9 mouse cellular contexts compared by ENCODE assay signal in the genomic region with DNA sequence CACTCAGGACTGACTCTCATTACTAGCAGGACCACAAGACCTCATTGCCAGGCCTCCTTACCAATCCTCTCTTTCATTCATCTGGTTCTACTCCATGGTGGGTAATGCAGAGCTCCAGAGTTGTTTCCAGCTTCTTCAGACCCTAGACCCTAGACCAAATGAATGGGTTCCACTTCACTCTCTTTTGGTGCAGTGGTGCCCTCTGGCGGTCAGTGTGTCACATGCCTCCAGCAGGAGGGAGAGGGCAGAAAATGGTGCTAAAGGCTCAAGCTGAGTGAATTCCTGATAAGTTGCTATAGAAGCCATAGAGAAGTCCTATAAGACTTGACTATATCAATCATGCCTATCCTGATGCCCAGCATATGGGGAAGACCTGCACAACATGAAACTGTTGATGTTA. TPM values are rescaled to one million over a fixed set of nuclear protein-coding genes. Genes with fewer than 3 reads are reported as not detected.
DNase-seq lines count a peak whose midpoint lies in the region; ATAC-seq and TF ChIP-seq lines count a peak whose summit lies in the region.
"Had no signal": no experiment of that assay in that cellular context is flagged by ENCODE, and none has a peak within 500 bp of the region (broad histone marks: within the 10 kb centered on the region; RNA-seq: fewer than 3 reads in every experiment).

No protein-coding gene starts in this region.

- H3K4me1 ChIP-seq in forebrain, postnatal 0 days (ENCODE audit: insufficient read depth) = no peaks in the 10 kb centered on the region
- no peaks in the 10 kb centered on the region for H3K4me1 ChIP-seq in forebrain, embryonic 12.5 days
- H3K4me1 ChIP-seq in midbrain, embryonic 10.5 days = no peaks in the 10 kb centered on the region
- no peaks in the 10 kb centered on the region for H3K4me1 ChIP-seq in midbrain, embryonic 13.5 days (replicated peaks)
- H3K4me1 ChIP-seq in hindbrain, postnatal 0 days (ENCODE audit: insufficient read depth, low read length) = no peaks in the 10 kb centered on the region

- ATAC-seq in forebrain, postnatal 0 days = no peak
- no peak for ATAC-seq in forebrain, embryonic 12.5 days (ENCODE audit: low FRiP score)
- ATAC-seq in midbrain, embryonic 13.5 days = no peak
- ATAC-seq in hindbrain, postnatal 0 days = no peak

- no peak overlapping the region for H3K9ac ChIP-seq in forebrain, postnatal 0 days
- no peak overlapping the region for H3K9ac ChIP-seq in forebrain, embryonic 12.5 days
- H3K9ac ChIP-seq in midbrain, embryonic 13.5 days (replicated peaks) = no peak overlapping the region
- no peak overlapping the region for H3K9ac ChIP-seq in hindbrain, postnatal 0 days (replicated peaks; ENCODE audit: low read length)

- no peaks in the 10 kb centered on the region for H3K36me3 ChIP-seq in forebrain, postnatal 0 days (ENCODE audit: insufficient read depth)
- H3K36me3 ChIP-seq in forebrain, embryonic 12.5 days (replicated peaks) = no peaks in the 10 kb centered on the region
- no peaks in the 10 kb centered on the region for H3K36me3 ChIP-seq in midbrain, embryonic 10.5 days
- H3K36me3 ChIP-seq in midbrain, embryonic 13.5 days = no peaks in the 10 kb centered on the region
- no peaks in the 10 kb centered on the region for H3K36me3 ChIP-seq in hindbrain, postnatal 0 days (ENCODE audit: insufficient read depth, low read length)

- H3K27ac ChIP-seq in forebrain, postnatal 0 days (ENCODE audit: low read depth, low read length) = no peak overlapping the region
- no peak overlapping the region for H3K27ac ChIP-seq in forebrain, embryonic 12.5 days
- no peak overlapping the region for H3K27ac ChIP-seq in midbrain, embryonic 10.5 days (replicated peaks)
- no peak overlapping the region for H3K27ac ChIP-seq in midbrain, embryonic 13.5 days
- no peak overlapping the region for H3K27ac ChIP-seq in hindbrain, postnatal 0 days

- no peak overlapping the region for H3K4me2 ChIP-seq in forebrain, postnatal 0 days (ENCODE audit: low read depth)
- H3K4me2 ChIP-seq in forebrain, embryonic 12.5 days = no peak overlapping the region
- H3K4me2 ChIP-seq in midbrain, embryonic 13.5 days (replicated peaks) = no peak overlapping the region
- no peak overlapping the region for H3K4me2 ChIP-seq in hindbrain, postnatal 0 days (ENCODE audit: low read depth, low read length)

- no peaks in the 10 kb centered on the region for H3K9me3 ChIP-seq in forebrain, postnatal 0 days (ENCODE audit: low read length)
- H3K9me3 ChIP-seq in forebrain, embryonic 12.5 days = no peaks in the 10 kb centered on the region
- H3K9me3 ChIP-seq in midbrain, embryonic 10.5 days (replicated peaks) = no peaks in the 10 kb centered on the region
- H3K9me3 ChIP-seq in midbrain, embryonic 13.5 days = no peaks in the 10 kb centered on the region
- no peaks in the 10 kb centered on the region for H3K9me3 ChIP-seq in hindbrain, postnatal 0 days (ENCODE audit: low read length)

- no peak overlapping the region for H3K4me3 ChIP-seq in forebrain, postnatal 0 days (ENCODE audit: low read depth, low read length)
- no peak overlapping the region for H3K4me3 ChIP-seq in forebrain, embryonic 12.5 days (replicated peaks)
- no peak overlapping the region for H3K4me3 ChIP-seq in midbrain, embryonic 10.5 days
- H3K4me3 ChIP-seq in midbrain, embryonic 13.5 days (replicated peaks) = no peak overlapping the region
- H3K4me3 ChIP-seq in hindbrain, postnatal 0 days (ENCODE audit: low read length) = no peak overlapping the region
- H3K4me3 ChIP-seq: myocyte had no signal

- peak; percentile 40 for TF ChIP-seq CTCF in forebrain, postnatal 0 days (IDR thresholded peaks at IDR 0.05; ENCODE audit: low read depth)
- TF ChIP-seq CTCF in hindbrain, postnatal 0 days (IDR thresholded peaks at IDR 0.05; ENCODE audit: low read depth) = peak; percentile 59

- no peaks in the 10 kb centered on the region for H3K27me3 ChIP-seq in forebrain, postnatal 0 days (ENCODE audit: insufficient read depth, low read length)
- H3K27me3 ChIP-seq in forebrain, embryonic 12.5 days = no peaks in the 10 kb centered on the region
- no peaks in the 10 kb centered on the region for H3K27me3 ChIP-seq in midbrain, embryonic 10.5 days (ENCODE audit: low read depth, poor library complexity, severe bottlenecking)
- H3K27me3 ChIP-seq in midbrain, embryonic 13.5 days = no peaks in the 10 kb centered on the region
- H3K27me3 ChIP-seq in hindbrain, postnatal 0 days (ENCODE audit: insufficient read depth, low read length) = no peaks in the 10 kb centered on the region

- peak; percentile 24 for DNase-seq in forebrain, postnatal 0 days
- peak; percentile 19 for DNase-seq in midbrain, embryonic 10.5 days (ENCODE audit: low spot score)
- DNase-seq in adrenal gland, adult 18-20 months (ENCODE audit: low spot score in 2 of 2) = peak; percentile 39
- peak; percentile 10 for DNase-seq in hindbrain, postnatal 0 days (ENCODE audit: low spot score)
- DNase-seq in ovary, postnatal 36 days (ENCODE audit: low spot score) = peak; percentile 49
- DNase-seq in yolk sac, embryonic 10.5 days (ENCODE audit: low spot score) = no peak

- WGBS in forebrain, postnatal 0 days = 27% methylated on average over 1 of the region's 1 CpGs
- 13% methylated on average over 1 of the region's 1 CpGs for WGBS in forebrain, embryonic 12.5 days
- 4% methylated on average over 1 of the region's 1 CpGs for WGBS in midbrain, embryonic 10.5 days
- 4% methylated on average over 1 of the region's 1 CpGs for WGBS in midbrain, embryonic 13.5 days
- 19% methylated on average over 1 of the region's 1 CpGs for WGBS in hindbrain, postnatal 0 days

RNA-seq across cellular contexts. Expression of a gene that starts 39.6 kb away (rescaled TPM):
- total RNA-seq in forebrain, postnatal 0 days (2014; rRNA removed) = 2.8 TPM in 2 replicates
- 1.1 and 2.4 TPM in 2 replicates for polyA plus RNA-seq in forebrain, postnatal 0 days (2015; fragmentation: Nextera tagmentation; extraction: Ambion mirVana)
- polyA plus RNA-seq in forebrain, embryonic 12.5 days (2016; fragmentation: Nextera tagmentation; extraction: Ambion mirVana) = 5.5 and 6.2 TPM in 2 replicates
- polyA plus RNA-seq in midbrain, embryonic 10.5 days (2016; fragmentation: Nextera tagmentation; extraction: Ambion mirVana) = 2.9 and 4.0 TPM in 2 replicates
- polyA plus RNA-seq in midbrain, embryonic 13.5 days (2015; fragmentation: Nextera tagmentation; extraction: Ambion mirVana) = 3.1 and 4.1 TPM in 2 replicates
- not detected for total RNA-seq in adrenal gland, adult 18-20 months (2021)
- total RNA-seq in hindbrain, postnatal 0 days (2014; rRNA removed) = 2.3 and 9.4 TPM in 2 replicates
- polyA plus RNA-seq in hindbrain, postnatal 0 days (2015; fragmentation: Nextera tagmentation; extraction: Ambion mirVana) = 2.0 and 2.4 TPM in 2 replicates
- polyA plus RNA-seq: myocyte had no signal
